Mouse (Mus musculus): ENCODE measurements around the gene Ino80e. TPM values are rescaled to one million over a fixed set of nuclear protein-coding genes. Genes with fewer than 3 reads are reported as not detected.

The Ino80e gene
- 78.5 to 88.5 TPM (median 82.9 TPM) in 4 replicates for total RNA-seq (2023)

DNA sequence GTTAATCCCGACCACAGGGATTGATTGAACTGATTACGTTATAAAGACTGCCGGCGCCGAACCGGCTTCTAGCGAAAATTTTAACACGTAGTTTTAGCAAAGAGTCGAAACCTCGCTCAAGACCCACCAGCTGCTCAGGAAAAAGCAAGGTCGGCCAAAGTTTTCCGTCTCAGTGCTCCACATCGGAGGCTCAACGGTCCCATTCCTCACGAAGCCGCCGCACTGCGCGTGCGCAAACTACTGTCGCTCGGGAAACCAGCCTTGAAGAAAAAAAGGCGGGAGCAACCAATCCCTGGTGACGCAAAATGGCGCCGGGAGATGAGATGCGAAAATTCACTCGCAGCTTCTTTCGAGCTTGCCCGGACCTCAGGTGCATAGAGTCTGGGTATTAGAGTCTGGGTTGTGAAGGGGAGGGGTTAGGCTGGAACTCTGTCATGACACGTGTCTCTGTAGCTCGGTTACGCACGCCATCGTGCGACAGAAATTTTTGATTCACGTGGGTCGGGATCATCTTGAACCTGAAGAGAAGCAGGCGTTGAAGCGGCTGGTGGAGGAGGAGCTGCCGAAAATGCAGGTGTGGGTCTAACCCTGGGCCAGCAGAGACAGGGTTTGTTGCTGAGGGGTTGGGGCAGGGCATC lies at the start of gene Ino80e:
Gene Ino80e (minus strand): TSS at position 231 of the 638 bp plus-strand sequence.

DNA sequence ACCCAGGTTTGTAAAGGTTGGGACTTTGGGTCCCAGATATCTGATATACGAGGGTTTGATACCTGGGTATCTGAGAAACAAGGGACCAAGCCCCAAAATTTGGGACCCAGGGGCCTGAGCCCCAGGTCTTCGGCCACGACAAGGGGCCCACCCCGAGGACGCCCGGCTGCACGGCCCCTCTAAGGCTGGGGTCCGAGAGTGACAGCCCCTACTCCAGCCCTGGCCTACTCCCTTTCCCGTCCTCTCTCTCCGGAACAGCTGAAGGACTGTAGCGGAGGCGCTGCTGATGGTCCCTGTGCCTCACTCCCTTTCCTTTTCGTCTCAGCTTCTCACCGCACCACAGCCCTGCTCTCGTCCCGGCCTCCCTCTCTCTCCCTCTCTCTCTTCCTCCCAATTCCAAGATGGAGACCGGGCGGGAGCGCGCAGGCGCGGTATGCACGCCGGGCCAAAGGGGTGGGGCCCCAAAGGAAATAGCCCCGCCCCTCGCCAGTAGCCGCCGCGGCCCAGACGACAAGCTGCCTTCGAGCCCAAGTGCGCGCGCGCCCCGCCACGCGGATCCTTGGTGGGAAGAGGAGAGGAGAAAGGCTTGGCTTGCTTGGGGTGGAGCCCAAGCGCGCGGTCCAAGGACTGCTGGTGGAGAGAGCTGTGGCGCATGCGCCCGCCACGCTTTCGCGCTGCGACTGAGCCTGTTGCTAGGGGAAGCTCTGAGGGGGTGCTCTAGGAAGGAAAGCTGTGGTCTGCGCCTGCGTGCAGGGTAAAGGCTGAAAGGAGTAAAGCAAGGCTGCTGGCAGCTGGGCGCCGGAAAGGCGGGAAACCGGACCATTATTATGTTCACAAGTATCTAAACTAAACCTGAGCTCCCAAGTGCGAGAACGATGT lies 22.3 kb upstream of the Ino80e start, which contains the start of gene Taok2:
Gene Taok2 (minus strand): TSS at position 418 of the 879 bp plus-strand sequence.

GRCm38 (mm10) chr7:126861429-126862130 lies 597 bp downstream of the Ino80e start, which contains the start of gene Hirip3:
Hirip3 (plus strand) TSS chr7:126861972.

DNA sequence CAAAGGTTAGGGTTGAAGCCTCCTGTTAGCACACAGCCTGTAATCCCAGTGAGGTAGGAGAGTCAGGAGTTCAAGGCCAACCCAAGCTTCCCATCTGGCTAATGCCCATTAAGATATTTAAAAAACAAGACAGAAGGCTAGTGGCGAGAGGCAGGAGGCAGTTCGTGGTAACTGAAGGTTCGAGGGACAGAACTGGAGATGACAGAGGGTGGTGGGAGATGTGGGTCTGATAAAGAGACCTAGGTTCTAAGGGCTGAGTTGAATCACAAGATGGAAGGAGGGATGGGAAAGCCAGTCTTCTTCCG lies 15.1 kb downstream of the Ino80e start, which contains the start of gene Doc2a:
Gene Doc2a (plus strand): TSS at position 301 of the 305 bp plus-strand sequence.

DNA sequence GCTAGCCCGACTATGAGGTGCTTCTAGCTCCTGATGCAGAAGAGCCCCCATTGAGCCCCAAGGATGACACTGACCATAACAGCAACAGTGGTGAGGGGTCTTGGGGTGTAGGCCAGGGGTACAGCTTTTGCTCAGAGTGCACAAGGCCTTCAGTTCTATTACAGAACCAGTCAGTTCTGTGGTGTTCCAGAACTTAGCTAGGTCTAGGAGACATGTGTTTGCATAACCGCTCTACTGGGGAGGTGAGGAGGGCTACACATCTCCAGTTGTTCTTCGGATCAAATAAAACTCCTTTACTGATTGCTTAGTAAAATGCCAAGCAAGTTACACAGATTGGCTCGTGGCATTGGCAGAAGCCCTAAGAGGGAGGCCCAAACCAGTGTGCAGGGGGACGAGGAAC lies 30.6 kb downstream of the Ino80e start, which contains the start of gene 4930451I11Rik:
Gene 4930451I11Rik (minus strand): TSS at position 101 of the 400 bp plus-strand sequence.

Other genes with a start within 250 kb of the Ino80e start
- not detected in 4 replicates for gene Nupr1, start 231.5 kb downstream of the Ino80e start, total RNA-seq (2023)
- gene Sgf29, start 213.1 kb downstream of the Ino80e start, total RNA-seq (2023) = 56.8 to 72.7 TPM (median 63.1 TPM) in 4 replicates
- 0.46 TPM in 1 of 4 replicates, not detected in the others for gene Sult1a1, start 185.9 kb downstream of the Ino80e start, total RNA-seq (2023)
- gene Bola2, start 167.0 kb downstream of the Ino80e start, total RNA-seq (2023) = 90.9 to 132 TPM (median 97.6 TPM) in 4 replicates
- gene Slx1b, start 166.6 kb downstream of the Ino80e start, total RNA-seq (2023) = 4.7 to 6.0 TPM (median 5.2 TPM) in 4 replicates
- 1,245 to 1,260 TPM (median 1,252 TPM) in 4 replicates for gene Coro1a, start 154.6 kb downstream of the Ino80e start, total RNA-seq (2023)
- gene Mapk3, start 102.8 kb downstream of the Ino80e start, total RNA-seq (2023) = 42.9 to 46.2 TPM (median 43.3 TPM) in 4 replicates
- 2.3 to 5.6 TPM (median 3.7 TPM) in 4 replicates for gene Gdpd3, start 96.0 kb downstream of the Ino80e start, total RNA-seq (2023)
- gene Ypel3, start 85.4 kb downstream of the Ino80e start, total RNA-seq (2023) = 220 to 232 TPM (median 230 TPM) in 4 replicates
- 7.8 to 8.8 TPM (median 8.4 TPM) in 4 replicates for gene Tbx6, start 80.9 kb downstream of the Ino80e start, total RNA-seq (2023)
- 252 to 268 TPM (median 266 TPM) in 4 replicates for gene Ppp4c, start 69.9 kb downstream of the Ino80e start, total RNA-seq (2023)
- 0.33 TPM in 1 of 4 replicates, not detected in the others for gene Fam57b, start 64.7 kb downstream of the Ino80e start, total RNA-seq (2023)
- gene 4930451I11Rik, start 30.7 kb downstream of the Ino80e start, total RNA-seq (2023) = not detected in 4 replicates
- gene Doc2a, start 15.0 kb downstream of the Ino80e start, total RNA-seq (2023) = not detected in 4 replicates
- 20.9 to 32.3 TPM (median 26.0 TPM) in 4 replicates for gene Hirip3, start 405 bp downstream of the Ino80e start, total RNA-seq (2023)
- 79.8 to 90.3 TPM (median 84.2 TPM) in 4 replicates for gene Taok2, start 22.3 kb upstream of the Ino80e start, total RNA-seq (2023)
- gene Tmem219, start 60.5 kb upstream of the Ino80e start, total RNA-seq (2023) = 37.9 to 43.4 TPM (median 42.2 TPM) in 4 replicates
- 39.8 to 42.9 TPM (median 41.8 TPM) in 4 replicates for gene Kctd13, start 66.5 kb upstream of the Ino80e start, total RNA-seq (2023)
- not detected in 4 replicates for gene Asphd1, start 87.2 kb upstream of the Ino80e start, total RNA-seq (2023)
- 4.0 to 6.6 TPM (median 5.4 TPM) in 4 replicates for gene Sez6l2, start 88.2 kb upstream of the Ino80e start, total RNA-seq (2023)
- 62.8 to 64.5 TPM (median 64.2 TPM) in 4 replicates for gene Cdipt, start 113.5 kb upstream of the Ino80e start, total RNA-seq (2023)
- 0.39 to 2.0 TPM (median 0.92 TPM) in 4 replicates for gene Cdiptos, start 113.7 kb upstream of the Ino80e start, total RNA-seq (2023)
- 40.5 to 49.3 TPM (median 44.5 TPM) in 4 replicates for gene Mvp, start 152.2 kb upstream of the Ino80e start, total RNA-seq (2023)
- 3.2 to 10.6 TPM (median 8.7 TPM) in 3 of 4 replicates, not detected in the other for gene Pagr1b, start 154.1 kb upstream of the Ino80e start, total RNA-seq (2023)
- 10.5 to 44.7 TPM (median 14.2 TPM) in 4 replicates for gene Pagr1a, start 155.0 kb upstream of the Ino80e start, total RNA-seq (2023)
- gene Gm42742, start 158.7 kb upstream of the Ino80e start, total RNA-seq (2023) = 7.4 to 42.0 TPM (median 30.9 TPM) in 4 replicates
- gene Prrt2, start 158.8 kb upstream of the Ino80e start, total RNA-seq (2023) = 1.4 to 2.1 TPM (median 1.8 TPM) in 3 of 4 replicates, not detected in the other
- 210 to 225 TPM (median 222 TPM) in 4 replicates for gene Maz, start 164.7 kb upstream of the Ino80e start, total RNA-seq (2023)
- 1.3 to 3.1 TPM (median 2.1 TPM) in 4 replicates for gene Kif22, start 180.1 kb upstream of the Ino80e start, total RNA-seq (2023)
- 0.98 to 4.6 TPM (median 1.9 TPM) in 3 of 4 replicates, not detected in the other for gene Zg16, start 225.0 kb upstream of the Ino80e start, total RNA-seq (2023)
- gene AI467606, start 229.0 kb upstream of the Ino80e start, total RNA-seq (2023) = 51.6 to 60.7 TPM (median 59.8 TPM) in 4 replicates